Comparison of ENCODE assay signal across 28 mouse cellular contexts in the genomic region with DNA sequence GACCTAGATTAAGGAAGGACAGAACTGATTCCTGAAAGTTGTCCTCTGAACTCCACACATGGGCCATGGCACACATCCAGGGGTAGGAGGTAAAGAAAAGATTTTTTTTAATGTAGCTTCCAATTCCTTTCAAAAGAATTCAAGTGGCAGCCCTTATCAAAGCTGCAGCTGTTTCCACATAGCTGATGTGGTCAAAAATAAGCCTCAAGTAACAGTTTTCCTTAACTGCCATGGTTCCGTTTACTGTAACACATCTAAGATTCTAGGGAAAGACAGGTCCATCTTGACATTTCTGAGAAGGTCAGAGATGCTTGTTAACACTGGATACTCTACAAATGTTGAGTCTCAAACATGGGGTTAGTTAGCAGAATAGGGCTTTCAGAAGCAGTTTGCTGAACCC. TPM values are rescaled to one million over a fixed set of nuclear protein-coding genes. Genes with fewer than 3 reads are reported as not detected.
"Had no signal": no experiment of that assay in that cellular context is flagged by ENCODE, and none has a peak within 500 bp of the region (broad histone marks: within the 10 kb centered on the region; RNA-seq: fewer than 3 reads in every experiment).

No protein-coding gene starts in this region.

- H3K9ac ChIP-seq: hindbrain, embryonic 13.5 days; hindbrain, embryonic 15.5 days; kidney, embryonic 15.5 days; limb, embryonic 12.5 days; liver, embryonic 13.5 days; liver, embryonic 15.5 days had no signal

- H3K4me1 ChIP-seq: hindbrain, embryonic 13.5 days; hindbrain, embryonic 15.5 days; kidney, embryonic 15.5 days; limb, embryonic 10.5 days; limb, embryonic 12.5 days; liver, embryonic 13.5 days; liver, embryonic 15.5 days had no signal

- H3K27me3 ChIP-seq: hindbrain, embryonic 13.5 days; hindbrain, embryonic 15.5 days; kidney, embryonic 15.5 days; limb, embryonic 12.5 days; liver, embryonic 13.5 days; liver, embryonic 15.5 days had no signal

- ATAC-seq: hindbrain, postnatal 0 days; intestine, embryonic 16.5 days had no signal

- H3K9me3 ChIP-seq: hindbrain, embryonic 13.5 days; hindbrain, embryonic 15.5 days; kidney, embryonic 15.5 days; limb, embryonic 10.5 days; limb, embryonic 12.5 days; liver, embryonic 13.5 days; liver, embryonic 15.5 days had no signal

- H3K27ac ChIP-seq: heart, adult 2 months; hindbrain, embryonic 13.5 days; hindbrain, embryonic 15.5 days; hindbrain, postnatal 0 days; kidney, embryonic 15.5 days; kidney, postnatal 0 days; limb, embryonic 10.5 days; limb, embryonic 12.5 days; liver, embryonic 13.5 days; liver, embryonic 15.5 days had no signal

- H3K4me3 ChIP-seq: heart, adult 2 months; hindbrain, embryonic 13.5 days; hindbrain, embryonic 15.5 days; kidney, embryonic 15.5 days; limb, embryonic 10.5 days; limb, embryonic 12.5 days; liver, embryonic 13.5 days; liver, embryonic 15.5 days had no signal

- DNase-seq: gastrocnemius, postnatal 14 days; gastrocnemius, postnatal 36 days; heart, adult 11 months; heart, adult 2 months; heart, postnatal 10 days; heart, postnatal 4 days; kidney, adult 11 months; kidney, adult 2 months; kidney, adult 9 months; kidney, postnatal 14 days; kidney, postnatal 36 days; layer of hippocampus, adult 9-11 months; layer of hippocampus, postnatal 36 days; liver; liver, embryonic 13.5 days had no signal

- H3K36me3 ChIP-seq: hindbrain, embryonic 13.5 days; hindbrain, embryonic 15.5 days; kidney, embryonic 15.5 days; limb, embryonic 10.5 days; limb, embryonic 12.5 days; liver, embryonic 13.5 days; liver, embryonic 15.5 days had no signal

- H3K4me2 ChIP-seq: heart, embryonic 11.5 days; hindbrain, embryonic 13.5 days; hindbrain, embryonic 15.5 days; kidney, embryonic 15.5 days; limb, embryonic 12.5 days; liver, embryonic 11.5 days; liver, embryonic 13.5 days; liver, embryonic 15.5 days had no signal

RNA-seq across cellular contexts. Expression of a gene that starts 34.9 kb away (rescaled TPM):
- total RNA-seq: heart, adult 2 months; heart, postnatal 10 days; heart, postnatal 4 days had no signal
- polyA plus RNA-seq: heart, adult 2 months; heart, embryonic 14.5 days; heart, embryonic 16.5 days; kidney, adult 2 months had no signal
